Mouse (Mus musculus): ENCODE data around the gene Fibp. TPM values are rescaled to one million over a fixed set of nuclear protein-coding genes. Genes with fewer than 3 reads are reported as not detected.

The Fibp gene
- polyA plus RNA-seq, 1 experiment from 2014 or later: 122 TPM

GRCm38 (mm10) chr19:5424782-5425741 lies 35.4 kb upstream of the Fibp start, which contains the start of the genes Drap1 and AI837181:
Gene Drap1, minus strand, starts transcription at chr19:5424979.
Gene AI837181, plus strand, starts transcription at chr19:5425144.
- no peaks in the 10 kb centered on the region for H3K9me3 ChIP-seq
- no peaks in the 10 kb centered on the region for H3K27me3 ChIP-seq (ENCODE audit: insufficient read depth, poor library complexity, severe bottlenecking)
- peaks cover 42% of the 10 kb centered on the region for H3K4me1 ChIP-seq (replicated peaks)
- H3K36me3 ChIP-seq: peaks cover 57% of the 10 kb centered on the region
- peak; percentile 97 for DNase-seq (ENCODE audit: low spot score)
- H3K4me3 ChIP-seq: peak within 1 kb of the TSS; percentile 90
- H3K27ac ChIP-seq: peak within 1 kb of the TSS; percentile 98
- under 1% methylated on average over 87 of the region's 87 CpGs for WGBS

GRCm38 (mm10) chr19:5425906-5426565 lies 34.4 kb upstream of the Fibp start:
- no peak for DNase-seq (ENCODE audit: low spot score)
- Histone ChIP-seq H3K4me3 (peak overlapping the region; percentile 90), H3K36me3 (peaks cover 47% of the 10 kb centered on the region), H3K9me3 (no peaks in the 10 kb centered on the region), H3K27ac (peak overlapping the region; percentile 98), H3K4me1 (replicated peaks) (peaks cover 42% of the 10 kb centered on the region), H3K27me3 (ENCODE audit: insufficient read depth, poor library complexity, severe bottlenecking) (no peaks in the 10 kb centered on the region)
- 91% methylated on average over 18 of the region's 18 CpGs for WGBS

GRCm38 (mm10) chr19:5426640-5427290 lies 33.6 kb upstream of the Fibp start:
- Histone ChIP-seq H3K27me3 (ENCODE audit: insufficient read depth, poor library complexity, severe bottlenecking) (no peaks in the 10 kb centered on the region), H3K4me1 (replicated peaks) (peaks cover 42% of the 10 kb centered on the region), H3K36me3 (peaks cover 40% of the 10 kb centered on the region), H3K9me3 (no peaks in the 10 kb centered on the region), H3K4me3 (peak overlapping the region; percentile 90), H3K27ac (peak overlapping the region; percentile 4)
- no peak for DNase-seq (ENCODE audit: low spot score)
- 94% methylated on average over 13 of the region's 13 CpGs for WGBS

- no peak for DNase-seq (ENCODE audit: low spot score)
- Histone ChIP-seq H3K9me3 (no peaks in the 10 kb centered on the region), H3K27me3 (ENCODE audit: insufficient read depth, poor library complexity, severe bottlenecking) (no peaks in the 10 kb centered on the region), H3K4me1 (replicated peaks) (peaks cover 37% of the 10 kb centered on the region), H3K36me3 (peaks cover 26% of the 10 kb centered on the region), H3K4me3 (no peak overlapping the region; the same call in 1 of the 2 replicates), H3K27ac (no peak overlapping the region)
- 83% methylated on average over 2 of the region's 2 CpGs for WGBS
Observed at GRCm38 (mm10) chr19:5428083-5428482, 32.3 kb upstream of the Fibp start.

GRCm38 (mm10) chr19:5429219-5429618 lies 31.2 kb upstream of the Fibp start:
- Histone ChIP-seq H3K9me3 (no peaks in the 10 kb centered on the region), H3K27me3 (ENCODE audit: insufficient read depth, poor library complexity, severe bottlenecking) (no peaks in the 10 kb centered on the region), H3K36me3 (peaks cover 22% of the 10 kb centered on the region), H3K4me1 (replicated peaks) (peaks cover 37% of the 10 kb centered on the region), H3K27ac (no peak overlapping the region), H3K4me3 (no peak overlapping the region)
- no peak for DNase-seq (ENCODE audit: low spot score)
- WGBS: 84% methylated on average over 4 of the region's 4 CpGs

- H3K9me3 ChIP-seq: no peaks in the 10 kb centered on the region
- no peak for DNase-seq (ENCODE audit: low spot score)
- peaks cover 22% of the 10 kb centered on the region for H3K36me3 ChIP-seq
- H3K27ac ChIP-seq: no peak overlapping the region
- H3K4me1 ChIP-seq (replicated peaks): peaks cover 42% of the 10 kb centered on the region
- WGBS: 74% methylated on average over 8 of the region's 8 CpGs
- H3K4me3 ChIP-seq: no peak overlapping the region
- 0 out of 2 replicates have a peak, but pooled peaks cover 5% of the 10 kb centered on the region for H3K27me3 ChIP-seq (ENCODE audit: insufficient read depth, poor library complexity, severe bottlenecking)
Observed at GRCm38 (mm10) chr19:5429806-5430205, 30.6 kb upstream of the Fibp start.

- peaks cover 42% of the 10 kb centered on the region for H3K4me1 ChIP-seq (replicated peaks)
- 87% methylated on average over 1 of the region's 1 CpGs for WGBS
- DNase-seq (ENCODE audit: low spot score): no peak
- no peaks in the 10 kb centered on the region for H3K9me3 ChIP-seq
- H3K27ac ChIP-seq: no peak overlapping the region
- H3K4me3 ChIP-seq: no peak overlapping the region
- H3K36me3 ChIP-seq: peaks cover 22% of the 10 kb centered on the region
- 0 out of 2 replicates have a peak, but pooled peaks cover 5% of the 10 kb centered on the region for H3K27me3 ChIP-seq (ENCODE audit: insufficient read depth, poor library complexity, severe bottlenecking)
Observed at GRCm38 (mm10) chr19:5430408-5430807, 30.0 kb upstream of the Fibp start.

GRCm38 (mm10) chr19:5431911-5432464 lies 28.4 kb upstream of the Fibp start:
- WGBS: 81% methylated on average over 4 of the region's 4 CpGs
- Histone ChIP-seq H3K36me3 (peaks cover 9% of the 10 kb centered on the region), H3K4me1 (replicated peaks) (peaks cover 26% of the 10 kb centered on the region), H3K4me3 (no peak overlapping the region), H3K9me3 (no peaks in the 10 kb centered on the region), H3K27ac (no peak overlapping the region), H3K27me3 (ENCODE audit: insufficient read depth, poor library complexity, severe bottlenecking) (0 out of 2 replicates have a peak, but pooled peaks cover 5% of the 10 kb centered on the region)
- DNase-seq (ENCODE audit: low spot score): no peak

GRCm38 (mm10) chr19:5432992-5433852 lies 27.2 kb upstream of the Fibp start:
- DNase-seq (ENCODE audit: low spot score): peak; percentile 49
- Histone ChIP-seq H3K27me3 (ENCODE audit: insufficient read depth, poor library complexity, severe bottlenecking) (0 out of 2 replicates have a peak, but pooled peaks cover 5% of the 10 kb centered on the region), H3K27ac (peak overlapping the region; percentile 87), H3K36me3 (no peaks in the 10 kb centered on the region), H3K9me3 (no peaks in the 10 kb centered on the region), H3K4me3 (peak overlapping the region; percentile 47), H3K4me1 (replicated peaks) (peaks cover 21% of the 10 kb centered on the region)
- WGBS: 14% methylated on average over 16 of the region's 16 CpGs

GRCm38 (mm10) chr19:5433951-5434350 lies 26.5 kb upstream of the Fibp start:
- Histone ChIP-seq H3K9me3 (no peaks in the 10 kb centered on the region), H3K36me3 (no peaks in the 10 kb centered on the region), H3K4me3 (peak overlapping the region; percentile 47; the same call in 1 of the 2 replicates), H3K27ac (peak overlapping the region; percentile 87), H3K4me1 (replicated peaks) (peaks cover 21% of the 10 kb centered on the region), H3K27me3 (ENCODE audit: insufficient read depth, poor library complexity, severe bottlenecking) (0 out of 2 replicates have a peak, but pooled peaks cover 5% of the 10 kb centered on the region)
- 75% methylated on average over 7 of the region's 7 CpGs for WGBS
- no peak for DNase-seq (ENCODE audit: low spot score)

GRCm38 (mm10) chr19:5444371-5444908 lies 16.0 kb upstream of the Fibp start:
- no peak overlapping the region for H3K27ac ChIP-seq
- peaks cover 15% of the 10 kb centered on the region for H3K9me3 ChIP-seq
- H3K4me3 ChIP-seq: no peak overlapping the region
- 71% methylated on average over 9 of the region's 9 CpGs for WGBS
- DNase-seq (ENCODE audit: low spot score): no peak
- H3K36me3 ChIP-seq: no peaks in the 10 kb centered on the region
- peaks cover 59% of the 10 kb centered on the region for H3K27me3 ChIP-seq (ENCODE audit: insufficient read depth, poor library complexity, severe bottlenecking)
- peaks cover 24% of the 10 kb centered on the region for H3K4me1 ChIP-seq (replicated peaks)
